Mouse (Mus musculus) adrenal gland, postnatal 10 days (tissue): ENCODE results near the gene Mageb16. TPM values are rescaled to one million over a fixed set of nuclear protein-coding genes. Genes with fewer than 3 reads are reported as not detected.

ENCODE experiments used
- DNase-seq: peaks from one replicate; pipeline ENCODE4 v3.0.0; 2021; ENCODE audit warnings: mixed read lengths
- long read RNA-seq, 2 experiments: library from polyadenylated mRNA; stranded (forward); transcript quantifications; one replicate each; pipeline ENCODE4 v2.0.0; 2021
- total RNA-seq, 2 experiments: library from RNA; stranded (reverse); gene quantifications; 2 replicates each; pipeline ENCODE4 v1.2.3; 2021

Gene Mageb16
- not detected for total RNA-seq
- long read RNA-seq, experiment 1 = 0 reads
- long read RNA-seq, experiment 2 = 0 reads

GRCm38 (mm10) chrX:79671411-79671810 is at the start of gene Mageb16:
Gene Mageb16 (minus strand): TSS chrX:79671435.
- DNase-seq = no peak

- DNase-seq = peak; percentile 20
Observed at GRCm38 (mm10) chrX:79651091-79651490, 20.1 kb downstream of the Mageb16 start.

- DNase-seq = no peak
Observed at GRCm38 (mm10) chrX:79635396-79635795, 35.8 kb downstream of the Mageb16 start.

GRCm38 (mm10) chrX:79606462-79606861 is 64.8 kb downstream of the Mageb16 start:
- no peak for DNase-seq

Other genes starting within 250 kb of the Mageb16 start
- under 1 TPM; 0.33 to 0.45 TPM for gene Gm7173, start 154.2 kb downstream of the Mageb16 start, total RNA-seq